Mouse (Mus musculus): ENCODE measurements around the gene Tpgs1.

The Tpgs1 gene

GRCm38 (mm10) chr10:79666493-79666892, 2.7 kb upstream of the Tpgs1 start:
- no peak for DNase-seq (ENCODE audit: extremely low read depth, low read depth, low spot score)

- DNase-seq (ENCODE audit: extremely low read depth, low read depth, low spot score), result no peak
Measured at GRCm38 (mm10) chr10:79668076-79668475, 1.1 kb upstream of the Tpgs1 start.

GRCm38 (mm10) chr10:79669576-79670057, 448 bp downstream of the Tpgs1 start:
- no peak for DNase-seq (ENCODE audit: extremely low read depth, low read depth, low spot score)

DNA sequence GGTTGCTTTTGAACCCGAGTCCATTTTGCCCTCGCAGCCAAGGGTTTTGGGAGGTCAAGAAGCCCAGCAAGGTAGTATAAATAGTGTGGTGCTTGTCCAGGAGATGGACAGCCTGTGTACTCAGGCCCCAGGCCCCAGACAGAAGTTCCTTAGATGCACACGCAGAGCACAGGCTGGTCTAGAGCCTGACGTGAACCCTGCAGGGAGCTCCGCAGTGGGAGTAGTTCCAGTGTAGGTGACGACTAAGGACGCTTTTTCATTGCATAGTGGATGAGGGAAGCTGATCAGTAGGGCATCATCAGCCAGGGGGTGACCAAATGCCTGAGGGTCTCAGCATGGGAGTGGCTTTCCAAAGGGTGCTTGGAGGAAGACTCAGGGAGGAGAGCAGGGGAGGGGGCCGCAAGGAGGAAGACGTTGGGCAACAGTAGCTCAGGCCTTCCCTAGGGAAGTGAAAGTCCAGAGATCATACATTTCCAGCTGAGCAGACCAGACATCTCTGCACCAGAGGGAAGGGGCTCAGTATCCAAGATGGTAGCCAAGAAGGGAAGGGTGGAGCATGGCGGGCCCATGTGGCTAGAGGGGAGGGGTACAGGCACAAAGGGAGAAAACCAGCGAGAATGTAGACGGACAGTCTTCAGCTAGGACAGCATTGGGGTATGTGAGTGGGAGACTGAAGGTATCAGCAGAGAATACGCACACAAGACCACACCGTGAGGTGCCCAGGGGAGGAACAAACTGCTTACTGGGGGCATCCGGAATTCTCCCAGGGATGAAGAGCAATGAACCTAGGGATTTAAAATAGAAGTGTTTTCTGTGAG, 1.1 kb downstream of the Tpgs1 start:
- no peak for DNase-seq (ENCODE audit: extremely low read depth, low read depth, low spot score)

- DNase-seq (ENCODE audit: extremely low read depth, low read depth, low spot score), result no peak
Measured at GRCm38 (mm10) chr10:79671396-79672087, 2.4 kb downstream of the Tpgs1 start.

GRCm38 (mm10) chr10:79672088-79672455, 2.9 kb downstream of the Tpgs1 start:
- no peak for DNase-seq (ENCODE audit: extremely low read depth, low read depth, low spot score)

- no peak for DNase-seq (ENCODE audit: extremely low read depth, low read depth, low spot score)
Measured at GRCm38 (mm10) chr10:79673054-79673453, 3.9 kb downstream of the Tpgs1 start.

- no peak for DNase-seq (ENCODE audit: extremely low read depth, low read depth, low spot score)
Measured at GRCm38 (mm10) chr10:79675346-79676035, 6.3 kb downstream of the Tpgs1 start.

DNA sequence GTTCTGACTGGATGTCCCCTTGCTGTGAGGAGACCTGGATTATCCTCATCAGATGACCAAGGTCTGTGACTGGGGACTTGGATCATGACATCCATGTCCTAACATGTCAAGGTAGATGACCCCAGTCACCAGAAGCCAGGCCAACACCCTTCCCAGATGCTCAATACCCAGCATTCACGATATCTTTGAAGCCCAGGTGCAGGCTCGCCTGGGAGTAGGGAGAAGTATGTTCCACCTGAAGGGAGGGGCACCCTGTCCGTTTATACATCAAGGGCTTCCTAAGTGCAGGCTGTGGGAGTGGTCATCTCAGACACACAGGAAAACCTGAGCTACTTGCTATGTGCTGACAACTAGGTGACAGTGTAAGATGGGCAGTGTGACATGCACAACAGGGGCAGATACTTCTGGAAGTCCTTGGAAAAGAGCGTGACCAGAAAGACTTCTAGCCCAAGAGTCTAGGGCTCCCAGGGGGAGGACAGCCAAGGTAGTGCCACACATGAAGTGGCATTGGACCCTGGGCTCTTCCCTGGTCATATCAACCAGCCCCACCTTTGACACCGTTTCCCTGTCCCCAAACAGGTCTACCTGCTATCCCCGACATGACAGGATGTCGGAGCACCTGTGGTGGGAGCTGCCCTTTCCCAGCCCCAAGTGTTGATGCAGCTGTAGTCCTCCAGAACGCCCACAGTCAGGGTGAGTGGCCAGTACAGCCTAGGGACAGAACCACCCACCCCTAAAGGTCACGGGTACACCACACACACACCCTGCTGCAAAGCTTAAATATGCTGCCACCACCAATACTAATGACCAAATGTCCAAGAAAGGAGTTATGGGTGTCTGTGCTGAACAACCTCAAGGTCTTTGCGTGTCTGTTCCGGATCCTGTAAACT, 11.7 kb downstream of the Tpgs1 start:
- no peak for DNase-seq (ENCODE audit: extremely low read depth, low read depth, low spot score)

- no peak for DNase-seq (ENCODE audit: extremely low read depth, low read depth, low spot score)
Measured at GRCm38 (mm10) chr10:79681591-79682245, 12.5 kb downstream of the Tpgs1 start, which contains the start of gene Cdc34. Gene Cdc34 (plus strand): TSS chr10:79682195.

DNA sequence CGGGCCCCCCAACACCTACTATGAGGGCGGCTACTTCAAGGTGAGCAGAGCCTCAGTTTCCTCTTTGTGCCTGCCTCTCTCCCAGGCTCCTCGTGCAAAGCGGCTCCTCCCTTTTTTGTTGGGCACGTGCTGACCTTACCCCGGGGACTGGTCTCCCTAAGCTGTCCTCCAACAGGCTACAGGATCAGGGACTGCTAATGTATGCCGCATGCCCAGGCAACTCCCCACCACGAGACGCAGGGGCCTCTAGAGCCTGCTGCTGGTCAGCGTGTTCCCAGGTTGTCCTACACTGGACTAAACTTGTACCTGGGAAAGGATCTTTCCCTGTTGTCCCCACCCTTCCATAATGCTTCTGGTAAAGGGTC, 13.4 kb downstream of the Tpgs1 start:
- no peak for DNase-seq (ENCODE audit: extremely low read depth, low read depth, low spot score)

DNA sequence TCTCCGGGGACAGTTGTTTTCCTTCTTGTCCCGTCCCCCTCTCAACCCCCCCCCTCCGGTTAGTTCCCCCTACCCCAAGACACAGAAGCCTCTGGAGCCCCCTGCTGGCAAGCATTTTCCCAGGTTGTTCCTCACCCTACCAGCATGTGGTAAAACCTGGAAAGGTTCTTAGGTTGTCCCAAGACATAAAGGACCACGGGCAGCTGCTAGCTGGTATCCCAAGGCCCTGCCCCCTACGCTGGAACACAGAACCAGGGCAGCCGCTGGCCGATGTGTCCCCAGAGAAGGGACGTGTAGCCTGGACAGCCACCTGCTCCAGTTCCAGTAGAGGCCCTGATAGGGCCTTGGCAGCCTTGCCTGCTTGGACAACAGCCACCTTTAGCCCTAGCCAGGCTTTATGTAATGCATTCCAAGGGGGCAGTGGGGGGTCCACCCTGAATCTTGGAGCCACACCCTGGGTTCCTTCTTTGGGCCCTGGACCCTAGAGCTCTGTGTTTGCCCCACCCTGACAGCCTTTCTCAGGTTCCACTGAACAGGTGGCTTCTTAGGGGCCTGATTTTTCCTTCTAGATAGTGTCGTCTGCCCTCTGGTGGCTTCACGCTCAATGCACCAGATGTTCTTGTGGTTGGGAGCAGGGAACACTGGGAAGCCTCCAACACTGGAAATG, 13.9 kb downstream of the Tpgs1 start:
- no peak for DNase-seq (ENCODE audit: extremely low read depth, low read depth, low spot score)

- no peak for DNase-seq (ENCODE audit: extremely low read depth, low read depth, low spot score)
Measured at GRCm38 (mm10) chr10:79683726-79684640, 14.8 kb downstream of the Tpgs1 start.

DNA sequence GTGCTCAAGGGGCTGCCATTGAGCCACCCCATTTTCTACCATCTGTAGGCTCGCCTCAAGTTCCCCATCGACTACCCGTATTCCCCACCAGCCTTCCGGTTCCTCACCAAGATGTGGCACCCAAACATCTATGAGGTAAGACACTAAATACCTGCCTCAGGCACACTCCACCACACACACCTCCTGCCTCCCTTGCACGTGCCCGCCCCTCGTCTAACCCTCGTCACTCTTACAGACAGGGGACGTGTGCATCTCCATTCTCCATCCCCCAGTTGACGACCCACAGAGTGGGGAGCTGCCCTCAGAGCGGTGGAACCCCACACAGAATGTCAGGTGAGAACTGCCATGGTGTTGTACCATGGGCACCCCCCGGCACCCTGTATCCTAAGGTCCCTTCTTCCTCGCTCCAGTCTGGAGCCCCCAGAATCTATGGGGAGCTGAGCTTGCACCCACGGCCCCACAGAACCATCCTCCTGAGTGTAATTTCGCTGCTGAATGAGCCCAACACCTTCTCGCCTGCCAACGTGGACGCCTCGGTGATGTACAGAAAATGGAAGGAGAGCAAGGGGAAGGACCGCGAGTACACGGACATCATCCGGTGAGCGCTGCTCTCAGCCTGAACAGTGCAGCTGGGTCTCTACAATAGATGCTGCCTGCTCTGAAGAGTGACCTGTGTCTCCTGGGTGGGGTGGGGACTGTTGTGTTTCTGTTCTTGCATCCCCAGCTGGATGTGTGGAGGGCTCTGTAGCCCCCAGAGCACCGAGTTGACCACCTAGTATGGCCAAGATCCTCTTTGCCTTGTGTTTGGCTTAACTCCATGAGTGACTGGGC, 15.8 kb downstream of the Tpgs1 start:
- DNase-seq (ENCODE audit: extremely low read depth, low read depth, low spot score), result no peak

GRCm38 (mm10) chr10:79686219-79686618, 17.1 kb downstream of the Tpgs1 start:
- DNase-seq (ENCODE audit: extremely low read depth, low read depth, low spot score), result no peak

DNA sequence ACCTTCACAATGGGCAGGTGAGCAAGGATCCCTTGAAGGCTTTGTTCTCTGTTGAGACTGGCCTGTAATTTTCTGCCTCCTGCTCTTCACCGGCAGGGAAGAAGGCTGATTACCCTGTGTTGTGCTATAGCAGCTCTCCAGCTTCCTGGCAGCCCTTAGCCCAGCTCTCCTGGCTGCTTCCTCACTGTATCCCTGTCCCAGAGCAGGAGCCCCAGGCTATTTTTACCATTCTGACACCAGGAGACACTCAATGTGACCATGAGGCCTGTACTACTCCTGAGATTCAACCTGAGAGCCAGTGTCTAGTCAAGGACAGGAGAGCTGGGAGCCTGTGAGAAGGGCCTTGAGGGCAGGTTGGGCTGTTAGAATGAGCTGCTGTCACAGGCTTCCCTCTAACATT, 17.5 kb downstream of the Tpgs1 start:
- DNase-seq (ENCODE audit: extremely low read depth, low read depth, low spot score), result no peak

DNA sequence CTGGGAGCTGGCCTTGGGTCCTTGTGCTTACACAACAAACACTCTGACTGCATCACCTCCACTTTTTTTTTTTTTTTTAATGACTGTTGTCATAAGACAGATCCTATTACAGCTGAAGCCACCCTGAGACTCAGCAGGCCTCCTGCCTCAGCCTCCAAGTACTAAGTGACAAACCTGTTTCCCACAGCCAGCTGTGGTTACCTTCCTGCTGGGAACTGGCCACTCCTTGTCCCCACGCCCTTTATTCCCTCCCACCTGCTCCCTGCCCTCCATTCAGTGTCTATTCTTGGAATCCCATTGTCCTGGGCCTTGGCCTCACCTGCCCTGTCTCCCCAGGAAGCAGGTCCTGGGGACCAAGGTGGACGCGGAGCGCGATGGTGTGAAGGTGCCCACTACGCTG, 18.3 kb downstream of the Tpgs1 start:
- DNase-seq (ENCODE audit: extremely low read depth, low read depth, low spot score), result no peak

DNA sequence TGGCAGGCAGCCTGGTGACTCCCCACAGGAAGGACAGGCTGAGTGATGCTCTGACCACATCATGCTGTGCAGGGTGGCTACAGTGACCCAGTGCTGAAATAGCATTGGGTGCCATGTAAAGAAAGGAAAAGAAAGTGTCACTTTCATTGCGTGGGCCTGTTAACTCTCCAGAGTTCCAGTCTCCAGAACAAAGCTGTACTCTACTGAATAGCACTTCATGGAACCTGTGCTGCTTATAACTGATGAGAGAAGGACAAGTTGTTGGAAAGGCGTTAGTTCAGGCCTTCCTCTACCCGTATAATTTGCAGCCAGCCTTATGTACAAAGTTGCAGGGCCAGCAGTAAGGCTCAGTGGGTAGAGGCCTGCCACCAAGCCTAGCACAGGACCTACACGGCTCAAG, 19.6 kb downstream of the Tpgs1 start, which contains the start of gene Gzmm:
Gene Gzmm (plus strand): TSS at position 301 of the 400 bp plus-strand sequence.
- DNase-seq (ENCODE audit: extremely low read depth, low read depth, low spot score), result no peak

All from fat pad, adult 2 months (tissue).